Mouse (Mus musculus) midbrain, embryonic 12.5 days (tissue): ENCODE measurements around the gene Pdpr. TPM values are rescaled to one million over a fixed set of nuclear protein-coding genes. Genes with fewer than 3 reads are reported as not detected.
"Not testable (repeated sequence)": the region's sequence is repeated elsewhere in the genome, so short reads cannot be mapped to it uniquely, and the experiment has no call there.

Experiments used
- ATAC-seq: fragments of 200-750 bp; cut with Nextera tagmentation; 2 replicates; pipeline ENCODE4 v1.8.0; 2017; ENCODE audit warnings: low read depth, moderate TSS enrichment, moderate library complexity; ENCODE audit not compliant: low FRiP score
- H3K27ac ChIP-seq: fragments of 300-500 bp; sonication (generic); replicated peaks from 2 replicates; pipeline ENCODE4 v1.5.1; 2016; ENCODE audit warnings: mild to moderate bottlenecking
- H3K27me3 ChIP-seq: fragments of 300-500 bp; sonication (generic); 2 replicates; pipeline ENCODE4 v1.6.1; 2016; ENCODE audit warnings: mild to moderate bottlenecking
- H3K36me3 ChIP-seq: fragments of 300-500 bp; sonication (generic); 2 replicates; pipeline ENCODE4 v1.6.1; 2016
- H3K4me1 ChIP-seq: fragments of 300-500 bp; sonication (generic); 2 replicates; pipeline ENCODE4 v1.6.1; 2016
- H3K4me2 ChIP-seq: fragments of 300-500 bp; sonication (generic); replicated peaks from 2 replicates; pipeline ENCODE4 v1.6.1; 2016; ENCODE audit warnings: mild to moderate bottlenecking, moderate library complexity
- H3K4me3 ChIP-seq: fragments of 300-500 bp; sonication (generic); 2 replicates; pipeline ENCODE4 v1.5.1; 2016; ENCODE audit warnings: mild to moderate bottlenecking
- H3K9ac ChIP-seq: fragments of 300-500 bp; sonication (generic); replicated peaks from 2 replicates; pipeline ENCODE4 v1.6.1; 2016; ENCODE audit warnings: mild to moderate bottlenecking, moderate library complexity
- H3K9me3 ChIP-seq: fragments of 300-500 bp; sonication (generic); 2 replicates; pipeline ENCODE4 v1.6.1; 2016; ENCODE audit warnings: mild to moderate bottlenecking
- WGBS: fragments of 180-500 bp; shearing (Covaris S2); methylation state at CpG from one replicate; pipeline ENCODE4 v1.1.7; 2016; 5-methylcytosine and 5-hydroxymethylcytosine counted together
- polyA plus RNA-seq: library from polyadenylated mRNA; unstranded; fragments of >200 nt; fragmentation: Nextera tagmentation; extraction: Ambion mirVana; gene quantifications from 2 replicates; pipeline ENCODE4 v1.2.1, GENCODE M21; 2016

Gene Pdpr
- polyA plus RNA-seq, 1 experiment from 2014 or later: 14.7 TPM

- peak overlapping the region; percentile 62 for H3K4me3 ChIP-seq
- WGBS: under 1% methylated on average over 27 of the region's 27 CpGs
- H3K36me3 ChIP-seq: 0 out of 2 replicates have a peak, but pooled peaks cover 3% of the 10 kb centered on the region
- H3K9ac ChIP-seq: peak overlapping the region; percentile 66
- H3K27me3 ChIP-seq: peaks cover 9% of the 10 kb centered on the region; the same call in 1 of the 2 replicates
- no peaks in the 10 kb centered on the region for H3K9me3 ChIP-seq
- peak; percentile 89 for ATAC-seq
- peak overlapping the region; percentile 71 for H3K4me2 ChIP-seq
- peaks cover 16% of the 10 kb centered on the region for H3K4me1 ChIP-seq
- peak overlapping the region; percentile 66 for H3K27ac ChIP-seq
Observed at GRCm38 (mm10) chr8:111062072-111062757, 32.2 kb upstream of the Pdpr start.

- Histone ChIP-seq H3K4me2 (peak overlapping the region; percentile 71), H3K27me3 (peaks cover 9% of the 10 kb centered on the region; the same call in 1 of the 2 replicates), H3K9me3 (no peaks in the 10 kb centered on the region), H3K9ac (no peak overlapping the region), H3K4me1 (peaks cover 9% of the 10 kb centered on the region), H3K27ac (peak overlapping the region; percentile 35; the same call in 1 of the 2 replicates), H3K4me3 (no peak overlapping the region), H3K36me3 (0 out of 2 replicates have a peak, but pooled peaks cover 3% of the 10 kb centered on the region)
- ATAC-seq: no peak
- 58% methylated on average over 2 of the region's 2 CpGs for whole genome bisulfite sequencing
Observed at GRCm38 (mm10) chr8:111062893-111063292, 31.5 kb upstream of the Pdpr start.

DNA sequence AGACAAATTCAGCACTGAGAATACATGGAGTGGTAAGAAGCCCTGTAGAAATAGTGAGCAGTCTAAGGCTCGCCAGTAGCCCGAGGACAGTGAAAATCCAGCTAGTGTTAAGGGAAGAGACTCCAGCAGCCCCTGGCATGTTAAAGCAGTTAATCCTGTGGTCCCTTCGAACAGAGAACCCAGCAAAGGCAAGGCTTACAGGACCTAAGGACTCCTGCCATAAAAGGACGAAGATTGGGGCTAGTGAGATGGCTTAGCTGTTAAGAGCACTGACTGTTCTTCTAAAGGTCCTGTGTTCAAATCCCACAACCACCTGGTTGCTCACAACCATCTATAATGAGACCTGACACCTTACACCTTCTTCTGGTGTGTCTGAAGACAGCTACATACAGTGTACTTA is 28.1 kb upstream of the Pdpr start:
- Histone ChIP-seq H3K27ac (no peak overlapping the region), H3K4me3 (no peak overlapping the region), H3K9ac (no peak overlapping the region), H3K36me3 (no peaks in the 10 kb centered on the region), H3K27me3 (peaks cover 4% of the 10 kb centered on the region; the same call in 1 of the 2 replicates), H3K4me2 (no peak overlapping the region), H3K9me3 (no peaks in the 10 kb centered on the region), H3K4me1 (peaks cover 2% of the 10 kb centered on the region)
- 69% methylated on average over 4 of the region's 4 CpGs for WGBS
- no peak for ATAC-seq

- Histone ChIP-seq H3K9ac (no peak overlapping the region), H3K4me3 (no peak overlapping the region), H3K27ac (no peak overlapping the region), H3K4me2 (no peak overlapping the region), H3K9me3 (no peaks in the 10 kb centered on the region), H3K4me1 (no peaks in the 10 kb centered on the region), H3K36me3 (no peaks in the 10 kb centered on the region), H3K27me3 (peaks cover 10% of the 10 kb centered on the region; the same call in 1 of the 2 replicates)
- ATAC-seq: no peak
- 30% methylated on average over 10 of the region's 10 CpGs for WGBS
Observed at GRCm38 (mm10) chr8:111067439-111067838, 27.0 kb upstream of the Pdpr start.

DNA sequence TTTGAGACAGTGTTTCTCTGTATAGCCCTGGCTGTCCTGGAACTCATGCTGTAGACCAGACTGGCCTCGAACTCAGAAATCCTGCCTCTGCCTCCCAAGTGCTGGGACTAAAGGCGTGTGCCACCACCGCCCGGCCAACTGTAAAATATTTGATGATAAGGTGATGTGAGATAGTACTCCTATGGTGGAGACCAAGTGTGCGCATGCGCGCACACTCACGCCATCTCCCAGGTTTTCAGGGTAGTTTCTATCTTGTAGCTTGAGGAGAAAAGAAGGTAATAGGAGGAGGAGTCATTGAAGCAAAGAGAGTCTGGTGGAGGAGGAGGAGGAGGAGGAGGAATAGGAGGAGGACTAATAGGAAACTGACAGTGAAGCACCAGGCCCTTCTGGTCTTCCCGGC is 25.8 kb upstream of the Pdpr start:
- not testable (repeated sequence) for H3K9ac ChIP-seq, H3K4me2 ChIP-seq, ATAC-seq, H3K4me1 ChIP-seq, H3K9me3 ChIP-seq, H3K4me3 ChIP-seq, H3K36me3 ChIP-seq, H3K27ac ChIP-seq
- peaks cover 11% of the 10 kb centered on the region; the same call in 1 of the 2 replicates for H3K27me3 ChIP-seq
- WGBS: 96% methylated on average over 9 of the region's 9 CpGs

- Histone ChIP-seq H3K9me3 (no peaks in the 10 kb centered on the region), H3K9ac (no peak overlapping the region), H3K27me3 (0 out of 2 replicates have a peak, but pooled peaks cover 7% of the 10 kb centered on the region), H3K4me3 (no peak overlapping the region), H3K36me3 (no peaks in the 10 kb centered on the region), H3K27ac (no peak overlapping the region), H3K4me1 (0 out of 2 replicates have a peak, but pooled peaks cover 7% of the 10 kb centered on the region), H3K4me2 (no peak overlapping the region)
- ATAC-seq: no peak
- 67% methylated on average over 3 of the region's 3 CpGs for WGBS
Observed at GRCm38 (mm10) chr8:111075926-111076325, 18.5 kb upstream of the Pdpr start.

DNA sequence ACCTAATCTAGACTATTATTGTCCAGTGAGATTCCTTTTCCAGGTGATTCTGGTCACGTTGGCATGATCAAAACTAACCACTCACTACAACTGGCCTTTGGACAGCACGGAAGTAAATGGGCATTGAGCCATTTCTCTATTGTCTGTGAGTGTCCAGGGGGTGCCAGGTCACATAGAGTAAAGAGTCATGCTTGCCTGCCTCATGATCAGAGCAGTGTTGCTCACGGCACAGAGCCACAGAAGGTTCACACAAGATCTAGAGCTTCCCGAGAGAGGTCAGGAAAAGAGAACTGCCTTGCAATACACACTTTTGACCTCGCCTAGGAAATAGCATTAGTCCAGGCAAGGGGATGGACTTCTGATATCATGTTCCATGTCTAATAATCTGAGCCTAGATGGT is 15.0 kb upstream of the Pdpr start:
- H3K4me3 ChIP-seq: no peak overlapping the region
- peaks cover 14% of the 10 kb centered on the region for H3K4me1 ChIP-seq
- H3K36me3 ChIP-seq: no peaks in the 10 kb centered on the region
- ATAC-seq: no peak
- no peak overlapping the region for H3K27ac ChIP-seq
- H3K9me3 ChIP-seq: no peaks in the 10 kb centered on the region
- H3K4me2 ChIP-seq: no peak overlapping the region
- H3K9ac ChIP-seq: no peak overlapping the region
- 70% methylated on average over 5 of the region's 5 CpGs for WGBS
- no peaks in the 10 kb centered on the region for H3K27me3 ChIP-seq

- Histone ChIP-seq H3K9ac (0 out of 2 replicates have a peak overlapping the region, but pooled peaks have one; percentile 11), H3K27ac (no peak overlapping the region), H3K36me3 (no peaks in the 10 kb centered on the region), H3K27me3 (no peaks in the 10 kb centered on the region), H3K4me3 (no peak overlapping the region), H3K9me3 (no peaks in the 10 kb centered on the region), H3K4me2 (no peak overlapping the region), H3K4me1 (peaks cover 14% of the 10 kb centered on the region)
- WGBS: 23% methylated on average over 6 of the region's 6 CpGs
- no peak for ATAC-seq
Observed at GRCm38 (mm10) chr8:111079861-111080271, 14.6 kb upstream of the Pdpr start.

DNA sequence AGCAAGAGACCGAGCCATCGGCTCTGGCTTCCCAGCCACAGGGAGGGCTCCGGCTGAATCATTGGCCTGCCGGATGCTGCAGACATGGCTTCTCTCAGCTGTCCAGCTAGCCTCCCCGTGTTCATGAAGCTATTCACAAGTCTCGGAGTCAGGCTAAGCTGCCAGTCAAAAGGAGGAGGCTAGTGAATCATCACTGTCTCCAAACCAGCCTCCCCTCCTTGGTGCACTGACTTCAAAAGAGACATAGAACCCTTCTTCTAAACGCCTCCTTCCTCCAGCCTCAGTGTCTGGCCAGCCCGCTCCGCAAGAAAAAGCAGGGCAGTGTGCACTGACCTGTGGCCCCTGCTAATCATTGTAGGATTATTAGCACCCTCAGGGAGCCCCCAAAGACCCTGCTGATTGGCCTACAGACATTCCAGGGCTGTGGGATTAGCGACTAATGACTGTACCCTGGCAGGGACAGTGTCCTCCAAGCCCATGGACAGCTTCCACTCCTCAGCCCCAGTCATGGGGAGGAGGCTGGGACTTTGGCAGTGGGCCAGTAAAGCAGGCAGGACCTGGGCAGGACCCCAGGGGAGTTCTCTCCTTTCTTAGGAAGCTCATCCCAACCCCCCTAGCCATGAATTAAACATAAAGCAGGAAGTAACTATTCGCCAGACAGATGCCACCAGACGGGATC is 12.7 kb upstream of the Pdpr start:
- Histone ChIP-seq H3K4me3 (no peak overlapping the region), H3K27ac (no peak overlapping the region)

DNA sequence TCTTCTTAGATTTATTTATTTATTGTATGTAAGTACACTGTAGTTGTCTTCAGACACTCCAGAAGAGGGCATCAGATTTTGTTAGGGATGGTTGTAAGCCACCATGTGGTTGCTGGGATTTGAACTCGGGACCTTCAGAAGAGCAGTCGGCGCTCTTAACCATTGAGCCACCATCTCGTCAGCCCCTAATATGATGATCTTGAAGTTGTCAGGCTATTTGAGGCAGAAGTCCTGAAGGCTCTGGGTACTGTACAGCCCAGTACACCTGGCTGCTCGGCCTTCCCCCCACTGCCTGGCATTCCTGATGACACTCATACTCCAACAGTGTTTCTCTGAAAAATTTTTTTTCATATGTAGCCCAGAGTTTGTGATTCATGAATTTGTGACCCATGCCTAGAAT is 10.5 kb upstream of the Pdpr start:
- H3K27ac ChIP-seq, H3K27me3 ChIP-seq, H3K4me2 ChIP-seq, H3K9ac ChIP-seq, H3K36me3 ChIP-seq, H3K9me3 ChIP-seq, H3K4me3 ChIP-seq, ATAC-seq: not testable (repeated sequence)
- peaks cover 14% of the 10 kb centered on the region for H3K4me1 ChIP-seq
- 87% methylated on average over 5 of the region's 5 CpGs for WGBS

More for the DNA sequence above, 12.7 kb upstream of the Pdpr start:
- H3K4me1 ChIP-seq: peaks cover 14% of the 10 kb centered on the region
- H3K4me2 ChIP-seq: peak overlapping the region; percentile 21; the same call in 1 of the 2 replicates
- no peak overlapping the region for H3K9ac ChIP-seq
- no peaks in the 10 kb centered on the region for H3K36me3 ChIP-seq
- ATAC-seq: no peak
- no peaks in the 10 kb centered on the region for H3K9me3 ChIP-seq
- no peaks in the 10 kb centered on the region for H3K27me3 ChIP-seq
- WGBS: 31% methylated on average over 12 of the region's 12 CpGs

GRCm38 (mm10) chr8:111090126-111090525 is 4.3 kb upstream of the Pdpr start:
- Histone ChIP-seq H3K9me3 (no peaks in the 10 kb centered on the region), H3K4me3 (no peak overlapping the region), H3K4me2 (no peak overlapping the region), H3K9ac (no peak overlapping the region), H3K4me1 (peaks cover 6% of the 10 kb centered on the region), H3K27ac (no peak overlapping the region), H3K36me3 (no peaks in the 10 kb centered on the region), H3K27me3 (no peaks in the 10 kb centered on the region)
- ATAC-seq: no peak
- 1% methylated on average over 2 of the region's 2 CpGs for whole genome bisulfite sequencing

GRCm38 (mm10) chr8:111091706-111092105 is 2.7 kb upstream of the Pdpr start:
- no peak overlapping the region for H3K27ac ChIP-seq
- H3K4me3 ChIP-seq: no peak overlapping the region
- ATAC-seq: no peak
- H3K4me1 ChIP-seq: peaks cover 12% of the 10 kb centered on the region
- no peak overlapping the region for H3K4me2 ChIP-seq
- no peak overlapping the region for H3K9ac ChIP-seq
- 84% methylated on average over 7 of the region's 7 CpGs for WGBS
- no peaks in the 10 kb centered on the region for H3K36me3 ChIP-seq
- H3K27me3 ChIP-seq: no peaks in the 10 kb centered on the region
- no peaks in the 10 kb centered on the region for H3K9me3 ChIP-seq
